Mouse (Mus musculus): ENCODE data around the gene Rag2. TPM values are rescaled to one million over a fixed set of nuclear protein-coding genes. Genes with fewer than 3 reads are reported as not detected.

The Rag2 gene
- polyA plus RNA-seq, 1 experiment = not detected

DNA sequence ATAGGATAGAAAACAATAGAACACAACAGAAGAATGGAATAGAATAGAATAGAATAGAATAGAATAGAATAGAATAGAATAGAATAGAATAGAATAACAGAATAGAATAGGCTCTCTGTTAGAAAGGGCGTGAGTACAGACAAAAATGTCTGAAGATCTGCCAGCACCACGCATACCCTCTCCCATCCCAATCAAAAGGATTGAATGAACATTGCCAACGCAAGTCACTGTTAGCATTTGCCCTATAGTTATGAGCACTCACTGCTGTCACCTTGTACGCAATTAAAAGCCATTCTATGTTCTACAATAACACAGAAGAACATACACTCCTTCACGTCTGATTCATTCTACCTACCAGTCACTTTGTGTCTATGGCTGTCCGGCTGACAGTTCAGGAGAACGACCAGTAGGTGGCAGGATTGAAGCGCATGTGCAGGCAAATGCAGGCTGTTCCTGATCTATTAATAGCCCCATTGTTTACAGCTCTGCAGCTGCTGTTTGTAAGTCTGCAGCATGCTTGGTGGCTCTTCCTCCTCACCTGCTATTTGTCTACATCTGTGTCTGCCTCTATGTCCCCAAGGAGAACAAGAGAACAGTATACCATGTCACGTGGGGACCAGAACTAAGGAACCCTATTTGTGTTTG is 40.7 kb downstream of the Rag2 start:
- no peaks in the 10 kb centered on the region for H3K36me3 ChIP-seq (ENCODE audit: control insufficient read depth)
- H3K27me3 ChIP-seq (ENCODE audit: control insufficient read depth) = no peaks in the 10 kb centered on the region
- TF ChIP-seq GATA1 (IDR thresholded peaks at IDR 0.05; ENCODE audit: low read length) = no peak
- no peak for TF ChIP-seq TAL1 (IDR thresholded peaks at IDR 0.05; ENCODE audit: low read length)
- H3K4me3 ChIP-seq (replicated peaks) = no peak overlapping the region
- H3K4me1 ChIP-seq (ENCODE audit: control insufficient read depth) = peaks cover 2% of the 10 kb centered on the region; the same call in 1 of the 2 replicates
- H3K9me3 ChIP-seq (ENCODE audit: control insufficient read depth, low read length) = peaks cover 2% of the 10 kb centered on the region; the same call in 1 of the 2 replicates

DNA sequence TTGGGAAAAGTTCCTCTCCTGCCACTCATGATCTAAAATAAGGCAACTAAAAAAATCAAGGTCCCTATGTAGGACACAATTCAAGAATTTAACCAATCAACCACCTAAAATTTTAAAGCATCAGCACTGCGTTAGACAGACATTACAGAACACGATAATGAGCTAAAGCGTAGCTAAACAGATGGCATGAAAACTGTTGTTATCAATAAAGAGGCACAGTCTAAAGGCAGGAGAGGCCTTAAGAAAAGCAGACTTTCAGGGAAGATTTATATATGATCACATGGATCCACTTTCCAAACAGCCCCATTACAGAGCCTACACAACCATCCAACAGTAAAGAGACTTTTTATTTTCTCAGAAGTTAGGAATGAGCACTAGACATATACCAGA is 41.2 kb downstream of the Rag2 start:
- TF ChIP-seq TAL1 (IDR thresholded peaks at IDR 0.05; ENCODE audit: low read length) (no peak), GATA1 (IDR thresholded peaks at IDR 0.05; ENCODE audit: low read length) (no peak)
- peaks cover 2% of the 10 kb centered on the region; the same call in 1 of the 2 replicates for H3K9me3 ChIP-seq (ENCODE audit: control insufficient read depth, low read length)
- H3K36me3 ChIP-seq (ENCODE audit: control insufficient read depth) = no peaks in the 10 kb centered on the region
- H3K4me1 ChIP-seq (ENCODE audit: control insufficient read depth) = peaks cover 2% of the 10 kb centered on the region; the same call in 1 of the 2 replicates
- no peaks in the 10 kb centered on the region for H3K27me3 ChIP-seq (ENCODE audit: control insufficient read depth)
- H3K4me3 ChIP-seq (replicated peaks) = no peak overlapping the region

DNA sequence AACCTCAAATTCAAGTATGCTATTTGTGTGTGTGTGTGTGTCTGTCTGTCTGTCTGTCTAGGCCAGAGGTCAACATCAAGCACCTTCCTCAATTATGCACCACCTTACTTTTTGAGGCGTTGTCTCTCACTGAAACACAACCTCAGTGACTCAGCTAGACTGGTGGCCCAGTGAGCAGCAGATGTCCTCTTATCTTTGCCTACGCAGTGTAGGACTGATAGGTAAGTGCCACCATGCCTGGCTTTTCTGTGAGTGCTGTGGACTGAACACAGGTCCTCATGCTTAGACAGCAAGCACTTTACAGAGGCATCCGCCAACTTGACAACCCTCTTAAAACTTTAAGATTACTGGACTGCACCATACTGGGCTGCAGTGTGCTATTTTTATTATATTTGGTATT is 44.2 kb downstream of the Rag2 start:
- H3K4me3 ChIP-seq (replicated peaks) = no peak overlapping the region
- H3K4me1 ChIP-seq (ENCODE audit: control insufficient read depth) = peaks cover 2% of the 10 kb centered on the region; the same call in 1 of the 2 replicates
- H3K27me3 ChIP-seq (ENCODE audit: control insufficient read depth) = no peaks in the 10 kb centered on the region; the same call in 1 of the 2 replicates
- H3K36me3 ChIP-seq (ENCODE audit: control insufficient read depth) = no peaks in the 10 kb centered on the region
- H3K9me3 ChIP-seq (ENCODE audit: control insufficient read depth, low read length) = peaks cover 2% of the 10 kb centered on the region; the same call in 1 of the 2 replicates
- TF ChIP-seq GATA1 (IDR thresholded peaks at IDR 0.05; ENCODE audit: low read length) (no peak), TAL1 (IDR thresholded peaks at IDR 0.05; ENCODE audit: low read length) (no peak)

DNA sequence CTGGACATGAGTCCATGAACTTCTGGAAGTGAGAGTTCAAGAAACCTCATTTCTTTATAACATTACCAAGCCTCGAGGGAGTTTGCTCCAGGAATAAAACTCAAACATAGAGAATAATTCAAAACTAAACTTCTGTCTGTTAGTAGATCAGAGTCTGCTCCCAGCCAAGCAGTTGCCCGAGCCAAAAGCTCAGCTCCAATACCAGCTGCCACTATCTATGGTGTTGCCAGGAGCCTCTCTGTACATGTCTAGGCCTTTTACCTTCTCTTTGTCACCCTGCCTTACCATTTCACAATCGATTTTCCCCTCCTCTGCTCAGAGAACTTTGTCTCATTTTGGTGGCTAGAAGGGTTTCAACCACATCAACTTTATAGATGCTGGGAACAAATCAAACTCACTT is 49.0 kb downstream of the Rag2 start:
- Histone ChIP-seq H3K4me1 (ENCODE audit: control insufficient read depth) (peaks cover 7% of the 10 kb centered on the region), H3K36me3 (ENCODE audit: control insufficient read depth) (no peaks in the 10 kb centered on the region), H3K27me3 (ENCODE audit: control insufficient read depth) (peaks cover 20% of the 10 kb centered on the region), H3K9me3 (ENCODE audit: control insufficient read depth, low read length) (peaks cover 2% of the 10 kb centered on the region; the same call in 1 of the 2 replicates), H3K4me3 (replicated peaks) (no peak overlapping the region)
- TF ChIP-seq TAL1 (IDR thresholded peaks at IDR 0.05; ENCODE audit: low read length) (no peak), GATA1 (IDR thresholded peaks at IDR 0.05; ENCODE audit: low read length) (no peak)

DNA sequence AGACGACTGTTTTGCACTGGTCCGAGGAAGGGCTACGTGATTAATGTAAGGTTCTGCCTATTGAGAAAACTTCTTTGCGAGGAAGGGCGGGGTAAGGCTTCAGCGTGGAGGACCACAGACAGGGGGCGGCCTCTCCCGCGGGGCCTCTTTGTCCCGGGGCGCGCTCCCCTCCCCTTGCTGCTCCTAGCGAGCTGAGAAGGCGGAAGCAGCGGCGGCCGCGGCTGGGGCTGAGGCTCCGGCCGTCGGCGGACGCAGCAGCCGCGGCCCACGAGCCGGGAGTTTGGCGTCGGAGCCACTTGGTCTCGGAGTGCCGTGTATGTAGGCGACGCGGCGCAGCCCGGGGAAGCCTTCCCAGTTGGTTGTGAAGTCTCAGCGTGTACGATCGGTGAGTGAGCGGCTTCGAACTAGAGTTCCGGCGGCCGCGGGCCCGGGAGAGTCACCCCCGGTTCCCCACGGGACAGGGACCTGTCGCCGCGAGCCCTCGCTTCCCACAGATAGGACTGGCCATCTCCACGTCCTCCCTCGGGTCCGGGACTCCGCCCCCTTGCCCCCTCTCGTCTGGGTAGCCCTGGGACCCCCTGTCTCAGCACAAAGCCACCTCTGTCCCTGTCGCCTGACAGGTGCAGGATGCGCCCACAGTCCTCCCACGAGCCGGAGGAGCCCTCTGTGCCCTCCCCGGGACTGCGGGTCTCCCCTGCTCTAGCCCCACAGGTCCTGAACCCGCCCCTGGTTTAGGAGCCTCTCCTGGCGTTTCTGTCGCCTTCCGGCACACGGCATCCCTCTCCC is 53.9 kb downstream of the Rag2 start, which contains the start of gene Traf6:
Gene Traf6 (plus strand): TSS at position 194 of the 786 bp plus-strand sequence.
- peaks cover 17% of the 10 kb centered on the region for H3K4me1 ChIP-seq (ENCODE audit: control insufficient read depth)
- peaks cover 20% of the 10 kb centered on the region for H3K27me3 ChIP-seq (ENCODE audit: control insufficient read depth)
- H3K4me3 ChIP-seq (replicated peaks) = peak within 1 kb of the TSS; percentile 88
- H3K36me3 ChIP-seq (ENCODE audit: control insufficient read depth) = peaks cover 13% of the 10 kb centered on the region
- H3K9me3 ChIP-seq (ENCODE audit: control insufficient read depth, low read length) = no peaks in the 10 kb centered on the region
- TF ChIP-seq TAL1 (IDR thresholded peaks at IDR 0.05; ENCODE audit: low read length) = no peak
- TF ChIP-seq GATA1 (IDR thresholded peaks at IDR 0.05; ENCODE audit: low read length) = no peak

DNA sequence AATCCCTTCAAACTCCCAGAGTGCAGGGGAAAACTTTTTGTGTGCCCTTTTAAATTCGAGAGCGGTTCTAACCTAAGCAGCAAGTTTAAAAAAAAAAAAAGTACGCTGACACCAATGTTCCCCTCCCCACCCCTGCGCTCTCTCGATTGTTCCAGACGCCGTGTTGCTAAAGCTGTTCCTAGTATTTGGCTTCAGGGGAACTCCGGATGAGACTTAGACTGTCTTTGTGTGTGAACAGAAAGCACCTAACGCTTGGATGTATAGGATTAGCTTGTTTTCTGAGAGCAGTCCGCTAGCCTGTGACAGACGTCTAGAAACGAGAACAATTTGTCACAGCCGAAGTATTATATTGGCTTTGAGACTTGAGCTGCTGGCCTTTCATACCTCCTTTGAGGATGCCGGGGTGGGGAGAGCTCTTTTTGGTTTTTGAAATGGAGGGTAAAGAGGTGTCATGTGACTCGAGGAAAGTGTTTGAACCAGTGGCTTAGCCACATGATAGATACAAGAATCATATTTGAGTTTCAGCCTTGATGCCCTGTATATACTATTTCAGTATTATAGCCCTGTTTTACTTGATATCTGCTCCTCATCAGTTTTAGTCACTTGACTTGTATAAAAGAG is 54.8 kb downstream of the Rag2 start:
- TF ChIP-seq TAL1 (IDR thresholded peaks at IDR 0.05; ENCODE audit: low read length) = no peak
- no peak for TF ChIP-seq GATA1 (IDR thresholded peaks at IDR 0.05; ENCODE audit: low read length)
- no peaks in the 10 kb centered on the region for H3K9me3 ChIP-seq (ENCODE audit: control insufficient read depth, low read length)
- H3K4me3 ChIP-seq (replicated peaks) = peak overlapping the region; percentile 88
- H3K36me3 ChIP-seq (ENCODE audit: control insufficient read depth) = peaks cover 19% of the 10 kb centered on the region
- peaks cover 20% of the 10 kb centered on the region for H3K27me3 ChIP-seq (ENCODE audit: control insufficient read depth)
- H3K4me1 ChIP-seq (ENCODE audit: control insufficient read depth) = peaks cover 17% of the 10 kb centered on the region

Other genes with a start within 250 kb of the Rag2 start
- not detected in 2 replicates for gene Rag1, start 24.8 kb downstream of the Rag2 start, polyA plus RNA-seq (2012)
- gene B230118H07Rik, start 24.8 kb downstream of the Rag2 start, polyA plus RNA-seq (2012) = 0.05 and 0.13 TPM in 2 replicates
- 0.03 and 0.05 TPM in 2 replicates for gene Traf6, start 53.7 kb downstream of the Rag2 start, polyA plus RNA-seq (2012)

All from erythroblast, embryonic 14.5 days (primary cell).